Mouse (Mus musculus) large intestine, adult 2 months (tissue): ENCODE measurements around the gene Rbl2. TPM values are rescaled to one million over a fixed set of nuclear protein-coding genes. Genes with fewer than 3 reads are reported as not detected.
A peak's percentile ranks its signal among the peaks of the same experiment; 100 is the strongest.

ENCODE experiments used
- DNase-seq: peaks from one replicate; pipeline ENCODE4 v3.0.0-alpha.2; 2012; ENCODE audit warnings: low read depth, low spot score
- WGBS: fragments of 180-500 bp; shearing (Covaris S2); methylation state at CpG from one replicate; pipeline ENCODE4 v1.1.7; 2018; 5-methylcytosine and 5-hydroxymethylcytosine counted together
- polyA plus RNA-seq: library from polyadenylated mRNA; depleted of rRNA; stranded (reverse); fragments of >200 nt; gene quantifications from 2 replicates; pipeline ENCODE4 v1.2.3, GENCODE M21; 2012

The Rbl2 gene
- polyA plus RNA-seq, 1 experiment = 9.3 TPM

- no peak for DNase-seq
- WGBS = 29% methylated on average over 5 of the region's 5 CpGs
Observed at GRCm38 (mm10) chr8:91094135-91094534, 24.3 kb downstream of the Rbl2 start.

GRCm38 (mm10) chr8:91098106-91098505 is 28.2 kb downstream of the Rbl2 start:
- 93% methylated on average over 6 of the region's 6 CpGs for WGBS
- DNase-seq = no peak

- 84% methylated on average over 12 of the region's 12 CpGs for WGBS
- no peak for DNase-seq
Observed at GRCm38 (mm10) chr8:91106271-91106670, 36.4 kb downstream of the Rbl2 start.

GRCm38 (mm10) chr8:91111868-91112477 is 42.1 kb downstream of the Rbl2 start:
- no peak for DNase-seq
- 85% methylated on average over 5 of the region's 5 CpGs for WGBS

- 48% methylated on average over 5 of the region's 5 CpGs for WGBS
- DNase-seq = no peak
Observed at GRCm38 (mm10) chr8:91114428-91114827, 44.6 kb downstream of the Rbl2 start.

- WGBS = 35% methylated on average over 11 of the region's 11 CpGs
- DNase-seq = no peak
Observed at GRCm38 (mm10) chr8:91114910-91115309, 45.1 kb downstream of the Rbl2 start.

GRCm38 (mm10) chr8:91117537-91117936 is 47.7 kb downstream of the Rbl2 start:
- no peak for DNase-seq
- WGBS = 93% methylated on average over 4 of the region's 4 CpGs

- 55% methylated on average over 3 of the region's 3 CpGs for WGBS
- DNase-seq = no peak
Observed at GRCm38 (mm10) chr8:91118131-91118530, 48.3 kb downstream of the Rbl2 start.

GRCm38 (mm10) chr8:91124315-91124714 is 54.5 kb downstream of the Rbl2 start:
- DNase-seq = no peak
- 61% methylated on average over 5 of the region's 5 CpGs for WGBS

GRCm38 (mm10) chr8:91126786-91127185 is 56.9 kb downstream of the Rbl2 start:
- WGBS = 92% methylated on average over 8 of the region's 8 CpGs
- no peak for DNase-seq

GRCm38 (mm10) chr8:91132731-91133130 is 62.9 kb downstream of the Rbl2 start:
- WGBS = 38% methylated on average over 4 of the region's 4 CpGs
- DNase-seq = no peak

- WGBS = under 1% methylated on average over 58 of the region's 58 CpGs
- no peak for DNase-seq
Observed at GRCm38 (mm10) chr8:91133441-91134069, 63.7 kb downstream of the Rbl2 start.

- DNase-seq = peak; percentile 100
- WGBS = under 1% methylated on average over 24 of the region's 24 CpGs
Observed at GRCm38 (mm10) chr8:91134070-91134475, 64.2 kb downstream of the Rbl2 start.

GRCm38 (mm10) chr8:91134659-91135058 is 64.8 kb downstream of the Rbl2 start:
- WGBS = 56% methylated on average over 12 of the region's 12 CpGs
- no peak for DNase-seq

- no peak for DNase-seq
Observed at GRCm38 (mm10) chr8:91135308-91136181, 65.7 kb downstream of the Rbl2 start.

GRCm38 (mm10) chr8:91140828-91141227 is 71.0 kb downstream of the Rbl2 start:
- no peak for DNase-seq
- WGBS = 65% methylated on average over 4 of the region's 4 CpGs

More at GRCm38 (mm10) chr8:91135308-91136181, 65.7 kb downstream of the Rbl2 start:
- 67% methylated on average over 14 of the region's 14 CpGs for WGBS

- 3% methylated on average over 6 of the region's 6 CpGs for WGBS
Observed at GRCm38 (mm10) chr8:91147715-91148114, 77.9 kb downstream of the Rbl2 start.

GRCm38 (mm10) chr8:91148643-91149178 is 78.9 kb downstream of the Rbl2 start:
- peak; percentile 82 for DNase-seq
- 23% methylated on average over 15 of the region's 15 CpGs for WGBS

More at GRCm38 (mm10) chr8:91147715-91148114, 77.9 kb downstream of the Rbl2 start:
- DNase-seq = no peak

- WGBS = 21% methylated on average over 3 of the region's 3 CpGs
- no peak for DNase-seq
Observed at GRCm38 (mm10) chr8:91149298-91149697, 79.4 kb downstream of the Rbl2 start.

- DNase-seq = no peak
- WGBS = 95% methylated on average over 7 of the region's 7 CpGs
Observed at GRCm38 (mm10) chr8:91151531-91151930, 81.7 kb downstream of the Rbl2 start.
